Mouse (Mus musculus) R1 (cell line): ENCODE data around the gene Pygo2.

Experiments used
- DNase-seq: peaks from one replicate; pipeline ENCODE4 v3.0.0-alpha.2; 2018; ENCODE audit warnings: low read depth, low spot score

The Pygo2 gene

DNA sequence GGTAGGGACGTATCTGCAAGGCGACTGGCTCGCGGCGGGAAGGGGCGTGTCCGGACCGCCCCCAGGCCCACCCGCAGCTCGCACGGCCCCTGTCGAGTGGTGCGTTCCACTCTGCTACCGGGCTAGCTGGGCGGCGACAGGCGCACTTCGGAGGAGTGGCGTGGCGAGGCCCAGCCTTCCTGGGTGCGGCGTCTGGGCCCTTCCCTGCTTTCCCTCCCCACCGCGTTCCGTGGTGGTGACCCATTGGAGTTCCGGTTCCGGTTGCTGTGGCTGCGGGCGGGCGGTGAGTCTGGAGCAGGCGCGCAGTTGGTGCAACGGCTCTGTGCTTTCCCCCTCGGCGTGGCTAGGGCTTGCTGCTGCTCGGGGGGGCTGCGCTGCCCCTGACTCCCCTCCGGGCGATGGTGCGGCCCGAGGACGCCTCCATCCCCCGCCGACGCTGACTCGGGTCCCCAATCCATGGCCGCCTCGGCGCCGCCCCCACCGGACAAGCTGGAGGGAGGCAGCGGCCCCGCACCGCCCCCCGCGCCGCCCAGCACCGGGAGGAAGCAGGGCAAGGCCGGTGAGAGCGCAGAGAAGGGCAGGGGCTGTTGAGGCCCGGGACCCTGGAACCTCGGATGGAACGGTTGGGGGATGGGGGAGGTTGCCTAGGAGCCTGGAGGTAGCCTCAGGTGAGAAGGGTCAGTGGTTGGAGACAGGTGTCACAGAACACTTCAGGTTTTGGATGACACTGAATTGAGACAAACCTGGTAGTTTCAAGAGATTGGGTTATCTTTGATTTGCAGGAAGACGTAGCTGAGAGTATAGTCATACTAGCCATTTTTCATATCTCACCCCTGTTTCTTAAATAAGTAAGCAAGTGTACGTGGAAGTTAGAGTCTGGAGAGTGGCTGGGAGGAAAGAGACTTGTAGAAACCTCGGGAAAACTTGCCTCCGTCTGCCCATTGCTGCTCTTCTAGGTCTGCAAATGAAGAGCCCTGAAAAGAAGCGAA is at the start of gene Pygo2:
TSS of gene Pygo2 (plus strand) at position 44 of the 989 bp plus-strand sequence.
- DNase-seq = peak; percentile 97

DNA sequence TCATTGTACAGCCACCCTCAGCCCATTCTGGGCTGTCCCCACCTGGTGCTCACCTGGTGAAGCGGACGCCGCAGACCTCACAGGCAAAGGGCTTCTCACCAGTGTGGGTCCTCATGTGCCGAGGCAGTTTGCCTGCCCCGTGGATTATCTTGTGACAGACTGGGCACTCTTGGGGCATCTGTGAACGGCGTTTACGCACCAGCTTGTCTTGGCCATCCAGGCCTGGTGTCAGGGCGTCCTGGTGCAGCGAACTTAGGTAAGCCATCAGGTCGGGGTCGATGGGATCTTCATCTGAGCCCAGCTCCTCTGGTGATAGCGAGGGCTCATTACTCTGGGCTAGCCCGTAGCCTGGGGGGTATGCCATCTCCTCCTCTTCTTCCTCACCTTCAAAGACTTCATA is 49.7 kb upstream of the Pygo2 start:
- no peak for DNase-seq

DNA sequence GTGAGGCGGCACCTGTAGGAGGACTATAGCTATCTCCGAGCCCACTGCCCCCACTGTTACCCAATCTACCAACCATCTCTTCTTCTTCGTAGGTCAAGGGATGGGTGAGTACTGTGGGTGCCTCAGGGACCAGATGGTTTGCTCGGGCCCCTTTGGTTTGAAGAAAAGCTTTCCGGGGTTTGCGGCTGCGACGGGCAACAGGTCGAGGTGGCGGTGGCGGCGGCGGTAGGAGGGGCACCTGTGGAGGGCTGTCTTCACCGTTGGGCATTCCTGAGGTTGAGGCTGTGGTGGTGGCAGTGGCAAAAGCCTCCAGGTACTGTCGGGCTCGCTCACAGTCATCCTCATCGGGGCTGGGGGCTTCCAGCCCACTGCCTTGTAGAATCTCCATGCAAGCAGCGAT is 49.3 kb upstream of the Pygo2 start:
- no peak for DNase-seq

DNA sequence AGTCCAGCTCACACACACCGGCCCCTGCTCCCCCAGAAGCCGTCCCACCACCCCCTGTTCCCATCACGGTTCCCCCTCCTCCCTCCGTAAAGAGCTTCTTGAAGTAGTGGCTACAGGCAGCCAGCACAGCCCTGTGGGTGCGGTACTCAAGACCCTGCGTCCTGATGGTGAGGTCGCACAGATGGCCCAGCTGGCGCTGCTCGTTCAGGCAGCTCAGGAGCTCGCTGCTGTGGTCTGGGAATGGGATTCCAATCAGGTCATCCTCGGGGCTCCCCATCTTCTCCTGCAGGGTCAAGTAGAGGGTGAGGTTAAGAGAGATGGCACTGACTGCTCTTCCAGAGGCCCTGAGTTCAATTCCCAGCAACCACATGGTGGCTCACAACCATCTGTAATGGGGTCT is 48.8 kb upstream of the Pygo2 start:
- no peak for DNase-seq

DNA sequence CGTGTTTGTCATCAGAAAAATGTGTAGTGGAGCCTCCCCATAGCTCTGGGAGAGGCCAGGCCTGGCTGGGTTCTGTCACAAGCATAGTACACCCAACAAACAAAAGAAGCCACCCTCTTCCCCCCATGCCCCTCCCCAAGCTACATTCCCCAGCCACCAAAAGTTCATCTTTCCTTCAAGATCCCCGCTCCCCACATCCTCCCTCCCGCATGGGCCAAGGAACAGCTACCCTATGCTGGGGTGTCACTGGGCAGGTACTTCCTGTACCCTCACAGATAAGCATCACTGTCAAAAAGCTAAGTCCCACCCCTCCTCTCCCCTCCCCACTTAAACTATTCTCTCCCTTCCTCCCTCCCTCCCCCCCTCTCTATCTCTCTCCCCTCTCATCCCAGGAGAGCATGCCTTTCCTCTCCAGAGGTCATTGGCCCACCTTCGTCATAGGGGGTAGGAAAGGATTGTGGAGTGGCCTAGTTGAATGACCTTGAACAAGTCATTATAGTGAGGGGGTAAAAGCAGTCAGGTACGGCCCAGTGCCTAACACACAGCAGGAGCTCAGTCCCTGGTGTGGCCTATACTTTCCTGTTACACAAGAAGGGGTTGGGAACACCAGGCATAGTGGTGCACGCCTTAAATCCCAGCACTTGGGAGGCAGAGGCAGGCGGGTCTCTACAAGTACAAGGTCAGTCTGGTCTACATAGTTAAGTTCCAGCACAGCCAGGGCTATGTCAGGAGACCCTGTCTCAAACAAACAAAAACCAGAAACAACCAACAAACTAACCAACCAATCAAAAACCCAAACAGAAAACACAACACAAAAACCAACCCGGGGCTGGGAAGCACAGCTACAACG is 47.8 kb upstream of the Pygo2 start:
- peak; percentile 96 for DNase-seq

DNA sequence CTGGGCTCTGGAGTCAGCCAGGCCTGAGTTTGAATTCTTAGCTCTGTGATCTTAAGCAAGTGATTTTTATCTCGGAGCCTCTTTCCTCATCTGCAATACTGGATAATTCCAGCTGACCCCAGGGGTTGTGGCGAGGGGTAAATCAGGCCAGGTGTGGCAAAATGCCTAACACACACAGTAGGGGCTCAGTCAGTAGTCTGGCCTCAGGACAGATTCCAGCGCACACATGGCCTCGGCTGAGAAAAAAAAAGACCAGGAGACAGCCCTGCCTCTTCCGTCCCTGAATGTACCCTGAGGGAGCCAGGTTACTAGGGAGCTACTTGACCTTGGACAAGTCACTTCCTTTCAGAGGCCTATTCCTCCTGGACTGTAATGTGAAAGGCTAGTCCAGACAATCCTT is 47.1 kb upstream of the Pygo2 start:
- DNase-seq = peak; percentile 91

DNA sequence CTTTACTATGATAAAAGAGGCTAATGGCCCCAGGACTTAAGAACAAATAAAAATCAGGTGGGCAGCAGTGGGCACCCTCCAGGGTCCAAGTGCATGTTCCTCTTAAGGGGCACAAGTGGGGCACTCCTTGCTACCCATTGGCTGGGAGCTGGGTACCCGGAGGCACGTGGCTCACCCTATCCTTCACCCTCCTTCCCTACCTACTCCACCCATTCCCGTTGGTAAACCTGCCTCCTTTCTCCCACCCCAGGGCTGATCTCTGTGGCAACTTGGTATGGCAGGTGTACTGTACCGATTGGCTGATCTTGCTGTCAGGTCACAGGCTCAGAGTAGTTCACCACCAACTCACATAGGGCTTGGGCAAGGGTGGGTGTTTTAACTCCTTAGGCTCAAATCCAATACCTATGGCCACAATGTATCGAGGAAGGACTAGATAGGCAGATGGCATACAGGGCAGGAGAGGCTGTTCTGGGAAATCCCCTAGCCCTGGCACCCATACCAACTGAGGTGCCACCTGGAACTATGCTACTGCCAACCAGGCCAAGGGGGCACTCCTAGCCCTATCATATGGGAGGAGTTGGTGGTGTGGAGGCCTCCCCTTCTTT is 46.3 kb upstream of the Pygo2 start:
- DNase-seq = no peak

DNA sequence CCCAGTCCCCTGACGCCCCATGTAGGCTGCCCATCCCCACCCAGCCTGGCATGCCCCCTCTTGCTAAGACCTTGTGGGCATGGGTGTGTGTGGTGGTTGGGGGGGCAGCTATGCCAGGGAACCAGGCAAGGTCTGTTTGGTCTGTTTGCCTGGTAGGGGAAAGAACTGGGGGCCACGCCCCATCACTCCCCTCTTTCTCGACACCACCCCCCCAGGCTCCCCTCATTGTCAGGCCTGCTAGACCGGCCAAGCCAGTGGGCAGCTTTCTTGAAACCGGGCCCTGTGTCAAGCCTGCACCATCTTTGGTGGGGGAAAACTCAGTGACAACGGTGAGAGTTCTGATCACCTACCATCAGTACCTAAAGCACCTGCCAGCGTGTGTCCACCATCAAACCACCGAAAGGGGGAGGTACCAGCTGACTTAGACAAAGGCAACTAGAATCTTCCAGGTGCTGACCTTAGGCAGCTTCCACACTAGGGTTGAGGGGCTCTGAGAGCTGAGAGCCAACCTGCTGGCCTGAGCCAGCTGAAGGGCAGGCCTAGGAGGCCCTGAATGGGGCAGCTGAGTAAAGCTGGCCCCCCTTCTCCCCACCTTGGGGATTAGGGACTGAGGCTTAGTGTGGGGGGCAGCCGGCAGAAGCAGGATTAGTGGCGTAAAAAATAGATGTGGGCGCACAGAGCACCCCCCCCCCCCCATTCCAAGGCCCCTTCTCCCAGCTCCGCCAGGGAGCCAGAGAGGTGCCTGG is 45.5 kb upstream of the Pygo2 start:
- DNase-seq = no peak

DNA sequence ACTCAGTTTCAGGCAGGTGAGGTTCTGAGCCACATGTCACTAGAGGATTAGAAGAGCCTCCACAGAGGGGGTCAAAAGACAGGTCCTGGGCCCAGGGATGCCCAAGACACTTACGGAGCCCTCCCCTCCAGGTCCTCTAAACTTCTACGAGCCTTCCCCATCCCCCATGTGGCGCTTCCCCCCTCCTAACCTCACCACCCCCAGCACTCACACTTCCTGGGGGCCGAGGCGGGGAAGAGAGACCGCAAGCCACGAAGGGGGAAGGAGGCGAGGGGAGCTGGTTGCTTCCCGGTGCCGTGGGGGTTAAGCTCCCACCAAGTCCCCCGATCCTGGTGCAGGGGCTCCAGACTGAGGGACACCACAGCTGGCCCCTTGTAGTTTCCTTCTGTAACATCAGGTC is 44.6 kb upstream of the Pygo2 start:
- DNase-seq = no peak

DNA sequence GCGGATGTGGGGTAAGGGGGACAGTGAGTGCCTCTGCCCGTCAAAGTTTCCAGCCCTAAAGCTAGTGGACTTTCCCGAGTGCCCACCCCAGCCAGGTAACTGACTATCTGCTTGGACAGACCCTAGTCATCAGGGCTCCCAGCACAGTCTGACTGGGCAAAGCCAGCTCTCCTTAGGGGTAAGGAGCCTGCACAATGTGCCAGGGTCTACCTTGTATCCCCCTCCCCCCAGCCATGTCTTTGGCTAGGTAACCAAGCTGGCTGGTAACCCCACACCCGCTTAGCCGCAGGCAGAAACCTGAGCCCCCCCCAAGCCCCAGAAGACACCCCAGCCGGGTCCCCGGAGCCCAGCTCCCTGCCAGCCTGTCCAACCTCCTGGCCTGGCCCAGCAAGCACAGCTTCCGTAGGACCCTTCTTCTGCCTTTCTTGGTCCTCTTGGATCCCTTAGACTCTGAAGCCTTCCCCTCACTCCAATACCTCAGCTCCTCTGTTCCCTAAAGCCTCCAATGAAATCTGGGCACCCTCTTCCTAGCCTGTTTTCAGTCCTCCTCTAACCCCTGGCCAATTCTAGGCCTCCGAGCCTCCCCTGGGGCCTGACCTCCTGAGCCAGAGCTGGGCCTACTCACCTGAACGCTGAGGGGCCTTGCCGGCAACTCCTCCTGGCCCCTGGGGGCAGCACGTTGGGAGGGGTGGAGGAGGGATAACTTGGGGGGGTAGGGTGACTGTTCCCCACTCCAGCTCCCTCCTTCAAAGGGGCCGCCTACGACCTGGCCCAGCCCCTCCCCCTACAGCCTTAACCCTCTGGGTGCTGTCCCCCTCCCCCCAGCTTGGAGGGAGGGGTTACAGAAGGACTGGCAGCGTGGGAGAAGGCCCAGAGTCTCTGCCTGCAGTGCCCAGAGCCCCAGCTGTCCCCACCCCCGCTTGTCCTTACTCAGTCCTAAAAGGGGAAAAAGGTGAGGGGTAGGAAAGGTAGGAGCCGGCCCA is 43.3 kb upstream of the Pygo2 start:
- DNase-seq = no peak

DNA sequence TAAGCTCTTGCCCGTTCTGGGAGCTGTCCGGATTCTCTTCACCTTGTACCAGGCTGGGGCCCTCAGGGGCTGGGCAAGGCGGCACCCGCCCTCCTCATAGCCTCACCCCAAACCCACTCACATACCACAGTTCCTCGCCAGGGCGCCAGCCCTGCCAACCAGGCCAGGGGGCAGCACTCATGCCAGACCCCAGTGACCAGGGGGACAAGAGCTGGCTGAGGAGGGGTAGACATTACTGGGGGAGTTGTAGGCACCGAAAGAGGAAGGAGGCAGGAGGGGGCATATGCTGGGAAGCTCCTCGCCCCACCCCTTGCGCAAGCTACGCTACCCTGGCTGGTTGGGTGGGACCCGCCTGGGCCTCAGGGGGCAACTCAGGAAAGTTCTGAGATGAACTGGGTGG is 42.4 kb upstream of the Pygo2 start:
- DNase-seq = no peak

DNA sequence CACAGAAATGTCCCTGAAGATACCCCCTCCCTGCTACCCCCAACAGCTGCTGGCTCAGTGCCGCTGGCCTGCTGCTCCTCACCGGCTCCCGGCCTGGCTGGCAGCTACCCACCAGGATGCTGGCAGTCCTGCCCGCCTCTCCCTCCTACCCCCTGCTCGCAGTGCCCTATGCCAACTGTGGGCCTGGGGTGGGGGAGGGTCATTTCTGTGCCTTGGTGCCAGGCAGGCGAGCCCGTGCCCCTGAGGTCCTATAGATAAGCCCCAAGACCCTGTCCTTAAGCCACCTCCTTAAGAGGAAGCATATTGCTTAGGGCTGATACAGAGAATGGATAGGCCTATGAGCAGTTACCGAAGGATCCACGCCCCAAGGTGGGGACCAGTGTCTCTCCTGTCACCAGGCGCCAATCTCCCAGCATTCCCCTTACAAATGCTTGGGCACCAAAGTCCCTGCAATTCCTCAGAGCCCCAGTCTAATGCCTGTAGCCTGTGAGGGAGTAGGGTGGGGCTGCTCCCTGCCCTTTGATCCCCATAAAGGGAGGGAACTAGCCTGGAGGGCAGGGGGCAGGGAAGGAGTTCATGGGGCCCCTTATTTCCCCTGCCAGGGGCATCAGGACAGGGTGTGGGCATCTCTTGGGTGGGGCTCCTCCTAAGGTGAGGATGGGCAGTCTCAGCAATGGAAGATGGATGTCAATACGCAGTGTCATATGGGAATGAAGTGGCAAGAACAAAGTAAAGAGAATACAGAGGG is 41.7 kb upstream of the Pygo2 start:
- no peak for DNase-seq

DNA sequence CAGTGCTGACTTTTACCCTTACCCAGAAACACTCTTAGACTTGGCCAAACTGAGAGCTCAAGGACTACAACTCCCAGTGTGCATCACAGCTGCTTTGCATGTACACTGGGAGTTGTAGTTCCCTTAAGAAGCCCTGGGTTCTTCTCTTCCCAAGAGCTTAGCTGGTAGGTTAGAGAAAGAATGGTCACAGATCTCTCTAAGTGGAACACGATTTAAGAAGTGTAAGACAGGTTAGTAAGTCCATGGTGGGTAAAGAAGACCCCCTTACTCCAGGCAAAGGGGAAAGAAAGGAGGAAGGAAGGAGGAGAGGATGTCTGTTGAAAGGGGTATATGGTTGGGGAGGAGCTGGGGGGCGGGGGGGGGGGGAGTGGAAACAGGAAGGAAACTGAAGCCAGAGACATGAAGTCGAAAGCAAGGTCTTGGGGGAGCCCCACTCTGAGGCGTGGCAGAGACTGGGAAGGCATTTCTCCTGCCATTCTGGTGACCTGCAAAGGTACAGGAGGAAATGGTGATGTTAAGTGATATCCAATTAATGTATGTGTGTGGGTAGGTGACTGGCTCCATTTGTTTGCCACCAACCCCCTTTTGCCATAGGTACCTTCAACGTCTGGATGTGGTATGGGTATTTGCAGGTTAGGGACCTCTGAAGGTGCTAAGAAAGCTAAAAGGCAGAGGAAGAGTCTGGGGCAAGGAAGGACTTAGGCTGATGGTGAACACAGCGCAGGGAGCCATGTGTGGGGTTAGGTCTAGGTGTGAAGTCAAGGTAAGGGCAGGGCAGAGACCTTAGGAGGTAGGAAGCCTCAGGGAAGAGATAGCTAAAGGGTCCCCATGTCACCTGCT is 40.9 kb upstream of the Pygo2 start:
- peak; percentile 62 for DNase-seq

DNA sequence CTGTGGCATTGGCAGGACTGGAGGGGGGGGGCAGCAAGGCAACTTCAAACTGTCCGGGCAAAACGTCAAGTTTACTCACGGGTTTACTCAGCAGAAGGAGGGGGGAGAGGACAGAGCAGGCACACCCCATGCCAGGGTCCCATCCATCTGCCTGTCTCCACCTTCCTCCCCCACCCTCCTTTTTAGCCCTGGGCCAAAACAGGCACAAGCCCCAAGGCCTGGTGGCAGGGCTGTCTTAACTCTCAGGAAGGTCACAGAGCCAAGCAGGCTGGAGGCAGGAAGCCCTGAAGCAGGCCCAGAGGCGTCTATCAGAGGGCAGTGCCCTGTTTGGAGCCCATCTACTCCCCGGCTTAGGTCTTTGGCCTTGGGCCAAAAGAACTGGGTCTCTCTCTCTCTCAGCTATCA is 39.9 kb upstream of the Pygo2 start:
- DNase-seq = no peak

DNA sequence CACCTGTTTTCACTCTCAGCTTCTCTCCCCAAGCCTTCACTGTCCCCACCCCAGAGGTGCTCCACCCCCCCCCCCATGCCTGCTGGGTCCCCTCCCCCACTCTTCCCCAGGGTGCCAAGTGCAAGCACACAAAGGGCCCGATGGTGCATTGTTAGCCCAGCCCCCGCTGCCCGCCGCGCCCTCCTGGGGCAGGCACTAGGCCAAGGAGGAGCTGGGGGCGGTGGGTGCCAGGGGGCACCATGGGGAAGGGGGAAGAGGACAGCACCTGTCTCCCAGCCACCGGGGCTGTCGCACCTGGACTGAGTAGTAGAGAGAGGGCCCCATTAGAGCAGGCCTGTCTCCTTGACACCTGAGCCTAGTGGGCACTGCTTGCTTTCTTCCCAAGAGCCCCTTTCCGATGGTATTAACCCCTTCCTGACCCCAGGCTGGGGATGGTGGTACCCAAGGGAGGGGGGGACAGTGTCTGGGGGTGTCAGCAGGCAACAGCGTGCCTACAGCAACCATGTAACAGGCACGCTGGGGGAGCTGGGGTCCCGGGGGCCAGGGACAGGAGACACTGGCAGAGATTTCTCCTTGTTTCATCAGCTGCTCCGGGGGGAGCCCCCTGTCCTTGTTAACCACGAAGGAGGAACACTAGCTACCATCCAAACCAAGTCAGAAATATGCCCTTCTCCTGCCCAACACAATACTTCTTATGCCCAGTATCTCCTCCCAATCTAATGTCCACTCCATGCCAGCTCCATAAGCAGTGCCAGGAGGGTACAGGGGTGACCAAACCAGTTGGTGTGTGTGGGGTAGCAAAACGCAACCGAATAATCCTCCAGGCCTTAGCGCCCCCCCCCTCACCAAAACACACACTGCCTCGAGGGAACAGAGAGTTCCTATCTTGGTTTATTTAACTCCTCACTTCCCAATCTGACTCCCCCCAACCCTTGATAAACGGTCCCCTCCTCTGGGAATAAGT is 39.0 kb upstream of the Pygo2 start:
- no peak for DNase-seq

DNA sequence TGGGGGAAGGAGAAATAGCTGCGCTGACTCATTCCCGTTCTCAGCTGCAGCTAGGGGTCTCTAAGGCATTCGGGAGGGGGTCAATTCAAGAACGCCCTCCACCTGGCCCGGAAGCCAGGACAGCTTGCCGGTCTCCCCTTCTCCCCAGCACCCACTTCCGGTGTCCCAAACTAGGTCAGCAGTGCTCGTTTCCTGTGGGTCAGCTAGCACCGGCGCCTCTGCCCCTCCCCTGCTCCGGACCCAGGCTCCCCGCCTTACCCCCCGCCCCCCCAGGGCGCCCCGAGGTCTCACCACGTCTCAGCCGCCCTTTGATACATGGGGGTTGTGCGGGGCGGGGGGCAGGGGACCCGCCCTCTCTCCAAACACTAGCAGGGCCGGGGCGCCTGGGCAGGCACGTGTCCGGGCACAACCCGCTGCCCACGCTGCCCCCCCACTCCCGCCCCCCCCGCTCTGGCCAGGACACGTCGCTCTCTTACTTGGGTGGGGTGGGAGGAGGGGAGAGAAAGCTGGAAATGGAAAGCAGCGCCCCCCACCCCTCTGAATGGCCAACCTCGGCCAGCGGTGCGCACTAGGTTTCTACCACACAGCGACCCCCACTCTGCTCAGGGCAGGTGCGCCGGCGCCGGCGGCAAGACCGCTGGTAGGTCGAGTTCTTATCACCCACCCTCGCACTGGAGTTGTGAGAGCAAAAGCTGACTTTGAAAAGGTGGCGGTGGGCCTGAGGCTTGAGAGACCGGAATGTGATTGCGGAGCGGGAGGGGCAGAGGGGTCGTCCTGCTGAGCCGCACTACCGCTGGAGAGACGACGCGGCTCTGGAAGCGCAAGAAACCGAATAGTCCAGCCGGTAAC is 38.1 kb upstream of the Pygo2 start:
- peak; percentile 51 for DNase-seq
